Mouse (Mus musculus) forelimb bud, embryonic 11.5 days (tissue): ENCODE measurements at regions not wholly inside any gene's neighbourhood (a gene's known extent, or its start where the extent isn't known, plus 50 kb on each side); places are given as distances from the start of the nearest gene placed in this dataset.

ENCODE experiments used
- DNase-seq: peaks from one replicate; pipeline ENCODE4 v3.0.0-alpha.2; 2012; ENCODE audit warnings: low read depth, low spot score

DNA sequence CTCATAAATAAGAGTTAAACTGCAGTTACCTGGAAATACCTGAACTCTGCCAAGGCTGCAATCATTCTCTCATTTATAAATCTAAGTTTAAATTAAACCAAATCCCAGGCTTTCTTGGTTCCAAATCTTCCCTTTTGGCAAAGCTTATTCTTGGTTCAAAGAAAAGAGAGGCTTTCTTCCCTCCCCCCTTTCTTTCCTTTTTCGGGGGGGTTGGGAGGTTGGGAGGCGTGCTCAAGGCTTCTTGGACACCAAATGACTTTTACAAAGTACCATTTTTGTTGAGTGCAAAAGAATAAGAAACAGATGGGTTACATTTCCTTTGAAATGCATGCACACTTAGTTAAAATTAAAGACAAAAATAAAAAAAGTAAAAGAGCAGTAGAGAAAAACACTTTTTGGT, 105.4 kb upstream of the Mroh9 start:
- DNase-seq, result no peak

DNA sequence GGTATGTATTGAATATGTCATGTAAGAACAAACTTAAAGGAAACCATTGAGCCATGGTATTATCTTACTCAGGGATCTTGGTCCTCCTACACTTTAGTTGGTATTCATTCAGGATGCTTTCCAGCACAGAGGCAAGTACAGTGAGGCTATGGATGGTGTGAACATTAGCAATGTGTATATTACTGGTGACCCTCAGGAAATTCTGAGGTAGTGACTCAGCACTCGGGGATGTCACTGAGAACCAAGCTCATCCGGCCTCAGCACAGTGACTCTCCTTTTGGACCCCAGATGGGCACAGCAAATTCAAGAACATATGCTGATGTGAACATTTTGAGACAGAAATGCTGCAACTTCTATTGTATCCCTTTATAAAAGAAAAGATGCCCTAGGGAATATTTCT, 96.4 kb upstream of the Mroh9 start:
- DNase-seq, result no peak

DNA sequence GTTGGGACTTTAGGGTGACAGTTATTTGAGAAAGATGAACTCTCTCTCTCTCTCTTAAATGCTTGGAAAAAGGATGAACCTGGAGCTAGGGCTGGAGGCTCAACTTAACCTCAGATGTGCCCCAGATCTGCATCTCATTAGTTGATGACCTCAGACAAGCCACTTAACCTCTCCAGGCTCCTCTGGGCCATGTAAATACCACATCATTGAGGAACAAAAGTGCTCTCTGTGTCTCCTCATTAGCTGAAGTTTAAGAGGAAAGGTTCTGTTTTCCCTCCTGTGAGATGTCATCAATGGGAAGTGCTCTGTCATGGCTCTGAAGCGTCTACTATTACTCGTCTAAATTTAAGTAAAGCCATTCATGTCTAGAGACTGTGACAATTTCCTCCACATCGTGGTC, 91.5 kb upstream of the Mroh9 start:
- DNase-seq, result no peak

DNA sequence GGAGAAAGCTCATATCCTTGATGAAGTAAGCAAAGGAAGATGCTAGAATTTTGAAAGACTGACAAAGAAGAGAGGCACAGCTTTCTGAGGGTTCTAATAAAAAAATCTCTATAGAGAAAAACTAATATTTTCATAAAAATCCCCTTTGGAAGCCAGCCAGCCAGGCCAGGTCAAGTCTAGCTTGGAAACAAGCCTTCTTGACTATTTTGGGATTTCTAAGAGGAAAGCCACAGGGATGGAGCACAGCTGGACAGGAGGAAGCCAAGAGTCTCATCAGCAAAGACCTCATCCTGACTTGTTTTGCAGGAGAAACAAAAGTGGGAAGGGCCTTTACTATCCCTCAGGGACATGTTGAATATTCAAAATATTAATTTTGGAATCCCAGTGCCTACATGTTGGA, 81.6 kb upstream of the Mroh9 start:
- no peak for DNase-seq

DNA sequence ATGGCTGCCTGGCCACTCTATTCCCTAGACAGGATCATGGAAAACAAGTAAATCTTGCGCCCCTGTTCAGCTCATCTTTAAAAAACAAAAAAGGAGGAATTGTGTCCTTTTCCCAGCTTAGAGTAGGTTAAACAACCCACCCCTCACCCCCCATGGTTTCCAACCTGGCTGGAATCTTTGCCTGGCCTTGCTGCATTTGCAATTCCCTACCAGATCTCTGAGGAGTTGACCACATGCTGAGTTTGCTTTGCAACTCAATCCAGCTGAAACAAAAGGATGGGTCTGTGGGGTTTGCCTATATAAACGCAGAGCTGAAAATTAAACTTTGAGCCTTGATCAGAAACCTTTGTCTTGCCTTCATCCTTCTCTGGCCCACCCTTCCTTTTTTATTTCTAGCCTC, 78.2 kb upstream of the Mroh9 start:
- DNase-seq, result no peak

DNA sequence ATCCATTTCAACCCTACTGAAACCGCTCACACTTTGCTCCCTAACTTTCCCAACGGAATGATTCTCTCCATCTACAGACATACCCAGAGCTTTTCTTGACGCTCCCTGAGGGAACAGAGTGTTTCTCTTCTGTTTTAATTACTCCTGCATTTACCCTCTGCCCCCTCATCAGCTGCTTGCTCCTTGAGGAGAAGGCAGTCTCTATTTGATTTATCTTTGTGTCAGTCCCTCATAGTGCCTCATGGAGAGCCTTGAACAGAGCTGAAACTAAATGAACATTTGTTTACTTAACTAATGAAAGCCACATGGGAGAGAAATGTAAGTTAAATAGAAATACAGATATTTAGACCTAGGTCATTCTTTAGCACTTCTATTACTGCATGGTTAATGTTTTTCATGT, 74.4 kb upstream of the Mroh9 start:
- DNase-seq, result no peak

DNA sequence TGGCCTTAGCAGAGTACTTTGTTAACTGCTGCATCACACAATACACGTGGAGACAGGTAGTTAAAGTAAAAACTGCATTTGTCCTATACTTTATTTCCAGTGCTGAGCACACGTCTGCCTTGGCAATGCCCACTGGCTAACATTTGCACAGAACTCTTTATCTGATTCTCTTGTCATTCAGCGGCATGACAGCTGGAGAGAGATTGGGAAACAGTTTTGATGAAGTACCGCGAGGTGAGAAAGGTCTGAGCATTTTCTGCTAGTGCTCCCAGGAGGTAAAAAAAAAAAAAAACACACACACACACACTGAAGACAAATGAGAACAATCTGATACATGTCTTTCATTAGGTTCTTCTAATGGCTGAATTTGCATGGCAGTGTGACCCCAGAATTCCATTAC, 73.0 kb upstream of the Mroh9 start:
- DNase-seq, result no peak

DNA sequence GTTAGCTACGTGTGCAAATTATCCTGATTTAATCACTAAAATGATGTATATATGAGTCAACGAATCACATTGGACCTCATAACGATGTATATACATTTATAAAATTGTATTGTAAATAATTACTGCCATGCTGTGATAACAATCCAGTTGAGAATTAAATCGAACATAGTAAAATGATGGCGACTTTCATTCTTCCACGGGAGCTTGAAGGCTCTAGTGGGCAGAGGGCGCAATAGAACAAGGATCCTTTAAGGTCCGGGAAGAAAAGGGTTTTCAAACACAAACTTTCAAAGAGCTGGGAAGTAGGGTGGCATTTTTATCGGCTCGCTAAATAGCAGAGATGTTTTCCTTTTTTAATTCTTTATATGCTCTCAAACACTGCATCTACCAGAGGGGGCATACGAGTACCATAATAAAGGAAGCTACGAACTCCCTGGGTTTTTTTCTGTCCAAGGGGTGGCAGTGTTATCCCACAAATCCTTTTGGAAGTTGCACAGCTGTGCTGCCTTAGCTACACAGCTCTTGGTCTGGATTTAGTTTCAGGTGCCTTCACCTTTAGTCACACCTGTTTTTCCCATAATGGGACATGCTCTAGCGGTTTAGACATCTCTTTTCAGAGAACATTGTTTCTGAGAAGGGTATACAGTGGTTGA, 64.9 kb upstream of the Mroh9 start:
- peak; percentile 90 for DNase-seq

DNA sequence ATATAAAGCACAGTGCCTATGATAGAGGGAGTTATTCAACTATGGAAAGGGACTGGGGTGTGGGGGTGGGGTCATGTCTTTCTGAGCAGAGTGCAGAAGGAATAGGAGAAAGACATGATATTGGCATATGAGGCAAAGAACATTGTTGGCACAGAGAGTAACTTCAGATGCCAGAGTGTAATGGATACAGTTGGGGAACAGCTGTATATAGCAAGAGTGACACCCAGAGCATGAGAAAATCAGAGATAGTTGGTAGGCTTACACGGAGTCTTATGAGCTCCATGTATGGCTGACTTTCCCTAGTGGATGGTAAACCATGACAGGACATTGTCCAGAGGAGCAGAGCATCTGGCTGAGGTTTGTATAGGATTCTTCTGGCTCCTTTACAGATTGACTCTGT, 61.2 kb upstream of the Mroh9 start:
- no peak for DNase-seq

DNA sequence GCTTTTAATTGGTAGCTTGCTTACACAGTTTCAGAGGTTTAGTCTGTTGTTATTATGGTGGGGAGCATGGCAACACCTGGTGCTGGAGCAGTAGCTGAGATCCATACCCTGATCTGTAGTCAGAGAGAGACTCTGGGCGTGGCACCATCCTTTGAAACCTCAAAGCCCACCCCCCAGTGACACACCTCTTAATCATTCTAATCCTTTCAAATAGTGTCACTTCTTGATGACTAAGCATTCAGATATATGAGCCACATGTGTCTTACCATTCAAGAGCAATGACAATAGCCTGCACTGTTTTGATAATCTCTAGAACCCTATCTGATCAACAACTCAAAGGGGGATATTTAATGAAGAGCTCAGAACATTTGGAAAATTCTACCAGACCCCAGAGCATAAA, 57.6 kb upstream of the Mroh9 start:
- no peak for DNase-seq

DNA sequence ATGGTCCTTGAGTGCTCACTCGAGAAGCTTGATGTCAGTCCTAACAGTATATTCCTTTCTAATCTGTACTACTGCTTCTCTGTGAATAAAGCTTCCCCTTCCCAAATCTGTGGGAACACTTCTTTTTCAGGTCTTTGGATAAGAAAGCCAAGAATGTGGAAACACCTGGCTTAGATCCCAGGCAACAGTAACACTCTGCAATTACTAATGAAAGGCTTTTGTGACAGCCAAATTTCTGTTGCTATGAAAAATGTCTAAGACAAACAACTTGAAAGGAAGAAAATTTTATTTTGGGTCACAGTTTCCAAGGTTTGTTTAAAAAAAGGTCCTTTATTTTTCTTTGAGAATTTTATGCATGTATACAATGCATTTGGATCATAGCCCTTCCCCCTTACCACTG, 56.0 kb upstream of the Mroh9 start:
- no peak for DNase-seq

DNA sequence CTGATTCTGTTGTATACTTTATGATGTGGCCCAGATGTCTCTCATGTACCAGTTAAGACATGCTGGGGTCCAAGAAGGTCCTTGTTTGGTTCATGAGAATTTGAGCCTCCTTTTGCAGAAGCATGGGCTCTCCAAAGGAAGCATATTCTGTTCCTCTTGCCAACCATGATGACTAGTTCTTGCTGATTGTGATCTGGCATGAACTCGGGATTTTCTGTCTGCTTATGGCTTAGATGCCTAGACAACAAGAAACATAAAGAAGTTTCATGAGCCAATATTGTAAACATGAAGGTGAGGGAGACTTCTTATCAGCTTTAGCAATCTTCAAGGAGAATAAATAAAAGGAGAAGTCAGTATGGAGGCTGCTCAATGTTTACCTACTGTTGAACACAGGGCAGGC, 52.7 kb upstream of the Mroh9 start:
- DNase-seq, result no peak
